Mouse (Mus musculus): ENCODE results near the gene Ift43. TPM values are rescaled to one million over a fixed set of nuclear protein-coding genes. Genes with fewer than 3 reads are reported as not detected.

The Ift43 gene
- polyA plus RNA-seq, 1 experiment from 2014 or later, result 6.6 TPM

DNA sequence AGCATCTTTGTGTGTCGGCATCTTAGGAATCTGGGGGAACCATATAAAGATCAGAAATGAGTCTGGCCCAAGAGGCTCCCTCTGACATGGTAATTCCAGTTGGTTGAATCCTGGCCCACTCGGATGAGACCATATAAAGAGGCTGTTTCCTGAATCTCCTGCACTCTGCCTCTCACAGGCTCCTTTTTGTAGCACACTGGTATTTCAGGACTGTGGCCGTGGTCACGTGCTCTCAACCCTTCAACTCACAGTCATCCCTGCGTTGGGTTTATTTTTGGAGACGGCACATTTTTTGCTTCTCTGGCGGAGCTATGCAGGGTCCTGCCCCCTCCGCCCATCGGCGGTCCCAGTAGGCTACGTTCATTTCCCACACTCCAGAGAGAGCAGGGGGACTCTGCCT is 22.0 kb downstream of the Ift43 start:
- ATAC-seq (ENCODE audit: low read depth), result no peak
- Histone ChIP-seq H3K9ac (ENCODE audit: low read depth, low read length) (no peak overlapping the region), H3K27me3 (ENCODE audit: control insufficient read depth, insufficient read depth, low read depth, low read length) (no peaks in the 10 kb centered on the region), H3K4me2 (ENCODE audit: low read depth, low read length) (no peak overlapping the region), H3K9me3 (replicated peaks; ENCODE audit: control insufficient read depth, low read length) (no peaks in the 10 kb centered on the region), H3K4me1 (ENCODE audit: control insufficient read depth, low read depth, low read length) (no peaks in the 10 kb centered on the region), H3K4me3 (ENCODE audit: low read depth, low read length) (no peak overlapping the region), H3K27ac (ENCODE audit: low read length) (no peak overlapping the region), H3K36me3 (ENCODE audit: control insufficient read depth, insufficient read depth) (no peaks in the 10 kb centered on the region)
- WGBS (ENCODE audit: insufficient replicate concordance), result 64% methylated on average over 11 of the region's 11 CpGs

DNA sequence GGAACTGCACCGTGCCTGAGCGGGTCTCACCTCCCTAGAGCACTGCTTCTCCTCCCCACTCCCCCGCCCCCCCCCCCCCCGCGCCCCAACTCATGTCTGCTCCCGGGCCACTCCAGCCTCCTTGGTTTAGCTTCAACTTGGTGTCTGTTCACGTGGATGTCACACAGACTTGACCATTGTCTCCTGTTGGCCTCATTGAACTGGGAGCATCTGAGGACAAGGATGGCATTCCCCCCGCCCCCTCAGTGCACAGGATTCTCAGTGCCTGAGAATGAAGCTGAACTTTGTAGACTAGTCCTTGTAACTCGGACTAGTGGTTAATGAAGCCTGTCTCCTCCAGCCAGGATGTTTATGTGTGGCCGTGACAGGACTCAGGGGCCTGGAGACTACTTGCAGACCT is 23.2 kb downstream of the Ift43 start:
- H3K4me2 ChIP-seq (ENCODE audit: low read depth, low read length), result no peak overlapping the region
- H3K9me3 ChIP-seq (replicated peaks; ENCODE audit: control insufficient read depth, low read length), result no peaks in the 10 kb centered on the region
- H3K36me3 ChIP-seq (ENCODE audit: control insufficient read depth, insufficient read depth), result no peaks in the 10 kb centered on the region
- ATAC-seq (ENCODE audit: low read depth), result no peak
- H3K9ac ChIP-seq (ENCODE audit: low read depth, low read length), result no peak overlapping the region
- H3K4me3 ChIP-seq (ENCODE audit: low read depth, low read length), result no peak overlapping the region
- H3K27me3 ChIP-seq (ENCODE audit: control insufficient read depth, insufficient read depth, low read depth, low read length), result no peaks in the 10 kb centered on the region
- 62% methylated on average over 9 of the region's 10 CpGs for WGBS (ENCODE audit: insufficient replicate concordance)
- H3K4me1 ChIP-seq (ENCODE audit: control insufficient read depth, low read depth, low read length), result no peaks in the 10 kb centered on the region
- no peak overlapping the region for H3K27ac ChIP-seq (ENCODE audit: low read length)

DNA sequence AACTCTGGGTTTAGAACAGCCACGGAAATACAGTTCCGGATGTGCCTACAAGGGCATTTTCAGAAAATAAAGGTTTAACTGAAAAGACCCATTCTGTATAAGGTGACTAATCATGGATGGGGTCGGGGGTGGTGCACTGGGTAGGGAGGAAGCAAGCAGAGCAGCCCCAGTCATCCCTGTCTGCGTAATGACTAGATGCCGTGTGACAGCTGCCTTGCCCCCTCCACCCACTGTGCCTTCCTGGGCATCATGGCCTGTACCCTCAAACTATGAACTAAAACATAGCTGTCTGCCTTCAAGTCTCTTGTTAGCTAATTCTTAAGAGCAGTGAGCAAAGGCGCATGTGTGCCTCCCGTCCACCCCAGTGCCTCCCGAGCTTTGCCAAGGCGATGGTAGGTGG is 23.7 kb downstream of the Ift43 start:
- no peak overlapping the region for H3K27ac ChIP-seq (ENCODE audit: low read length)
- H3K9me3 ChIP-seq (replicated peaks; ENCODE audit: control insufficient read depth, low read length), result no peaks in the 10 kb centered on the region
- H3K4me1 ChIP-seq (ENCODE audit: control insufficient read depth, low read depth, low read length), result no peaks in the 10 kb centered on the region
- H3K27me3 ChIP-seq (ENCODE audit: control insufficient read depth, insufficient read depth, low read depth, low read length), result no peaks in the 10 kb centered on the region
- no peak overlapping the region for H3K9ac ChIP-seq (ENCODE audit: low read depth, low read length)
- no peaks in the 10 kb centered on the region for H3K36me3 ChIP-seq (ENCODE audit: control insufficient read depth, insufficient read depth)
- no peak overlapping the region for H3K4me2 ChIP-seq (ENCODE audit: low read depth, low read length)
- 73% methylated on average over 9 of the region's 9 CpGs for WGBS (ENCODE audit: insufficient replicate concordance)
- no peak for ATAC-seq (ENCODE audit: low read depth)
- H3K4me3 ChIP-seq (ENCODE audit: low read depth, low read length), result no peak overlapping the region

DNA sequence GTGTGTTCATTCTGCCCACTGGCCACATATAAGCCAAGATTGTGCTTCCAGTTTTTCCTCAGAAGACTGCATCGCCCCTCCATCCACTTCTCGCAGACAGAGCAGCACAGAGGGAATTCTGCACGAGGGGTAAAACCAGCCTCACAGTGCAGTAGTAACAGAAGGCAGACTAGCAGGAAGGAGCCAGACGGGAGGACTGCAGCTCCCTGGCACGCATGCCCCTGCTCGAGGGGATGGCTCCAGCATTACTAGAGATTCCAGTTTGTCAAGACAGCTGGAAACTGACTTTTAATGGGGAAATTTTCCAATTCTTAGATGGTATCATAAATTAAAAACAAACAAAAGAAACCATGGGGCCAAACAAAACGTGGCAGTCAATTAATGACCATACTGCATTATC is 25.3 kb downstream of the Ift43 start:
- H3K4me1 ChIP-seq (ENCODE audit: control insufficient read depth, low read depth, low read length), result no peaks in the 10 kb centered on the region
- ATAC-seq (ENCODE audit: low read depth), result no peak
- no peaks in the 10 kb centered on the region for H3K36me3 ChIP-seq (ENCODE audit: control insufficient read depth, insufficient read depth)
- no peaks in the 10 kb centered on the region for H3K27me3 ChIP-seq (ENCODE audit: control insufficient read depth, insufficient read depth, low read depth, low read length)
- no peak overlapping the region for H3K27ac ChIP-seq (ENCODE audit: low read length)
- WGBS (ENCODE audit: insufficient replicate concordance), result 61% methylated on average over 7 of the region's 7 CpGs
- no peak overlapping the region for H3K4me3 ChIP-seq (ENCODE audit: low read depth, low read length)
- H3K9ac ChIP-seq (ENCODE audit: low read depth, low read length), result no peak overlapping the region
- H3K4me2 ChIP-seq (ENCODE audit: low read depth, low read length), result no peak overlapping the region
- H3K9me3 ChIP-seq (replicated peaks; ENCODE audit: control insufficient read depth, low read length), result no peaks in the 10 kb centered on the region

DNA sequence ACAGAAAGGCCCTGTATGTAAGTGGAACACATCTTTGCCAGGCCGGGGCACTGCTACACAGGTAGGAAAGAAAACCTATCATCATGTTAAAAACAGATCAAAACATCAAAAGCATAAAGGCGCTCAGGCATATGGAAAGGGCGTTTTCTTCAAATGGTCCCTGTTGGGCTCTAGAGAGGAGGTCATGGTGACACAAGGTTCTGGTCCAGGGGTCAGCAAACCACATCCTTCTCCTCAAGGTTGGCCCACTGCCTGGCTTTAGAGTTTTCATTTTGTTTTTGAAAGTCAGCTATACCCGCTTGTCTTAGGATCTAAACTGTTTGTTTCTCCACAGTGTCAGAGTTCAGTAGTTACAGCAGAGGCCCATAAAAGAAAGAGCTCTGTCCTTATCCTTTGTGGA is 27.2 kb downstream of the Ift43 start:
- H3K27me3 ChIP-seq (ENCODE audit: control insufficient read depth, insufficient read depth, low read depth, low read length), result no peaks in the 10 kb centered on the region

DNA sequence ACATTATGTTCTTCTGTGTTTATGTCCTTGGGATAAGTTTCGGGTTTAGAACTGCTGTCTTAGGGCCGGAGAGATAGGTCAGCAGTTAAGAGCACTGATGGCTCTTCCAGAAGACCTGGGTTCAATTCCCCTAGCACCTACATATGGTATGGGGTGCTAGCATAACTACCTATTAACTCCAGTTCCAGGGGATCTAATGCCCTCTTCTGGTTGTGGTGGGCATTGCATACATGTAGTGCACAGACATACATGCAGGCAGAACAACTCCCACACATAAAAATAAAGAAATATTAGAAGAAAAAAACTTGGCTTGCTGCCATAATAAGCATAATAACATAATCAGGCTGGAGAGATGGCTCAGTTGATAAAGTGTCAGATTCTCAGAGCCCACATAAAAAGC is 28.3 kb downstream of the Ift43 start:
- WGBS (ENCODE audit: insufficient replicate concordance), result 68% methylated on average over 2 of the region's 2 CpGs
- Histone ChIP-seq H3K9ac (ENCODE audit: low read depth, low read length) (no peak overlapping the region), H3K27me3 (ENCODE audit: control insufficient read depth, insufficient read depth, low read depth, low read length) (no peaks in the 10 kb centered on the region), H3K36me3 (ENCODE audit: control insufficient read depth, insufficient read depth) (no peaks in the 10 kb centered on the region), H3K4me3 (ENCODE audit: low read depth, low read length) (no peak overlapping the region), H3K9me3 (replicated peaks; ENCODE audit: control insufficient read depth, low read length) (no peaks in the 10 kb centered on the region), H3K4me2 (ENCODE audit: low read depth, low read length) (no peak overlapping the region), H3K4me1 (ENCODE audit: control insufficient read depth, low read depth, low read length) (no peaks in the 10 kb centered on the region), H3K27ac (ENCODE audit: low read length) (no peak overlapping the region)
- ATAC-seq (ENCODE audit: low read depth), result no peak

More for the DNA sequence above, 27.2 kb downstream of the Ift43 start:
- Histone ChIP-seq H3K4me1 (ENCODE audit: control insufficient read depth, low read depth, low read length) (no peaks in the 10 kb centered on the region), H3K4me2 (ENCODE audit: low read depth, low read length) (no peak overlapping the region), H3K9ac (ENCODE audit: low read depth, low read length) (no peak overlapping the region), H3K27ac (ENCODE audit: low read length) (no peak overlapping the region), H3K9me3 (replicated peaks; ENCODE audit: control insufficient read depth, low read length) (no peaks in the 10 kb centered on the region), H3K36me3 (ENCODE audit: control insufficient read depth, insufficient read depth) (no peaks in the 10 kb centered on the region), H3K4me3 (ENCODE audit: low read depth, low read length) (no peak overlapping the region)
- 68% methylated on average over 4 of the region's 4 CpGs for WGBS (ENCODE audit: insufficient replicate concordance)
- no peak for ATAC-seq (ENCODE audit: low read depth)

DNA sequence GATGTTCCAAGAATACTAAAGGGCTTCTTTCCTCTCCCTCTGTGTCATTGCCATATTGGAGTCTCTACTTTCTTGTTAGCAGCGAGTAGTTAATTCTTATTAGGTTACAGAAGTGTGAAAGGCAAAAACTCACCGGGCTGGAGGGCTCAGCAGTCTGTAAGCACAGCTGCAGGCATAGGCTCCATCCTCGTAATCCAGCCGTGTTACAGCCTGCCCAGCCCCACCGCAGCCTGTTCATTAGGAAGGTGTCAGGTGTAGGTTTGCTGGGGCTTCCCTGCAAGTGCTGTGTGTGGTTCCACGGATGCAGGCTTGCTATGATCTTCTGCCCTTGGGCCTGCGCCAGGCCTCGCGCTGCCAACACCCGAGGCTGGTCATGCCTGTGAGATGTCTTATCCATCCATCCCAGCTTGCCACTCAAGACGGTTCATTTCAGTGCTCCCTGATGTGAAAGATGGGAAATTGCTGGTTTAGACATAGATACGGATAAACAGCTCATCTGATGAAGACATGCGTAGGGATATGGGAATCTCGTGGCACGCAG is 34.0 kb downstream of the Ift43 start:
- Histone ChIP-seq H3K27me3 (ENCODE audit: control insufficient read depth, insufficient read depth, low read depth, low read length) (no peaks in the 10 kb centered on the region), H3K4me3 (ENCODE audit: low read depth, low read length) (no peak overlapping the region), H3K27ac (ENCODE audit: low read length) (no peak overlapping the region), H3K36me3 (ENCODE audit: control insufficient read depth, insufficient read depth) (no peaks in the 10 kb centered on the region), H3K9me3 (replicated peaks; ENCODE audit: control insufficient read depth, low read length) (no peaks in the 10 kb centered on the region), H3K4me2 (ENCODE audit: low read depth, low read length) (no peak overlapping the region), H3K9ac (ENCODE audit: low read depth, low read length) (no peak overlapping the region), H3K4me1 (ENCODE audit: control insufficient read depth, low read depth, low read length) (no peaks in the 10 kb centered on the region)
- no peak for ATAC-seq (ENCODE audit: low read depth)
- WGBS (ENCODE audit: insufficient replicate concordance), result 74% methylated on average over 15 of the region's 15 CpGs

DNA sequence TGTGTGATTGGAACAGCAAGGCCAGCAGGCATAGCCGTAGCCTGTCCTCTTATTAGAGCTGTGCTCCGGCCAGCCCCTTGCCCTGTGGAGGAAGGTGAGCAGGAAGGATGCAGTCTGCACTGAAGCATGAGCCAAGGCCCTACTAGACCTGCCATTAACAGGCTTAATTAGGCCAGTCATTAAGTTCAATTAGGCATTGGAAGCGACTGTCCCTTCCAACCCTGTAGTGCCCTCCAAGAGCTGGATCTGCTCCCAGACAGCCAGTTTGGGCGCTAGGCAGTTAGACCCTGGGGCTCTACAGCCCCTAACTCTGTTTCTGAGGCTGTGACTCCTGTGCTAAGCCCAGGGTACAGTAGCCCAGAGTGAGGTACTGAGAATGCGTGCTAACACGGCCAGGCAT is 41.7 kb downstream of the Ift43 start:
- WGBS (ENCODE audit: insufficient replicate concordance), result 59% methylated on average over 6 of the region's 6 CpGs
- no peak overlapping the region for H3K27ac ChIP-seq (ENCODE audit: low read length)

DNA sequence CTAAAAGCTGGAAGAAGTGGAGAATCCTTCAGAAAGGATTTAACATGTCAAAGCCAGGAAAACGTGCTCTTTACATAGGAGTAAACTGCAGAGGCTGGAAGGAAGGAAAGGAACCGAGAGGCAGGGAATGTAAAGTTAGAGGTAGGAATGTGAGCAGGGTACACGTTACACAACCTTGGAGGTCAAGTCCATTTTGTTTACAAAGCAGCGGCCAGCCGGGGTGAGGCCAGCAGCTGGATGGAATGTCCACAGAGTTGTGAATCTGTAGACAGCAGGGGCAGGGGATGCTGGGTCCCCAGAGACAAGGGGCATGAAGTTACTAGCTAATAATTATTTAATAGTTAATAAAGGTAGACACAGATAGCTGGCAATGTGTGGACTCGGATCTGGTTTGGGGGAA is 45.8 kb downstream of the Ift43 start:
- Histone ChIP-seq H3K27ac (ENCODE audit: low read length) (no peak overlapping the region), H3K27me3 (ENCODE audit: control insufficient read depth, insufficient read depth, low read depth, low read length) (no peaks in the 10 kb centered on the region), H3K4me2 (ENCODE audit: low read depth, low read length) (no peak overlapping the region), H3K9ac (ENCODE audit: low read depth, low read length) (no peak overlapping the region), H3K9me3 (replicated peaks; ENCODE audit: control insufficient read depth, low read length) (no peaks in the 10 kb centered on the region), H3K36me3 (ENCODE audit: control insufficient read depth, insufficient read depth) (no peaks in the 10 kb centered on the region), H3K4me1 (ENCODE audit: control insufficient read depth, low read depth, low read length) (no peaks in the 10 kb centered on the region; the same call in 1 of the 2 replicates), H3K4me3 (ENCODE audit: low read depth, low read length) (no peak overlapping the region)
- ATAC-seq (ENCODE audit: low read depth), result peak; percentile 47; the same call in 1 of the 2 replicates
- 50% methylated on average over 6 of the region's 6 CpGs for WGBS (ENCODE audit: insufficient replicate concordance)

More for the DNA sequence above, 41.7 kb downstream of the Ift43 start:
- H3K4me2 ChIP-seq (ENCODE audit: low read depth, low read length), result no peak overlapping the region
- H3K36me3 ChIP-seq (ENCODE audit: control insufficient read depth, insufficient read depth), result no peaks in the 10 kb centered on the region
- no peak overlapping the region for H3K4me3 ChIP-seq (ENCODE audit: low read depth, low read length)
- no peaks in the 10 kb centered on the region for H3K9me3 ChIP-seq (replicated peaks; ENCODE audit: control insufficient read depth, low read length)
- no peak overlapping the region for H3K9ac ChIP-seq (ENCODE audit: low read depth, low read length)
- no peak for ATAC-seq (ENCODE audit: low read depth)
- no peaks in the 10 kb centered on the region; the same call in 1 of the 2 replicates for H3K4me1 ChIP-seq (ENCODE audit: control insufficient read depth, low read depth, low read length)
- no peaks in the 10 kb centered on the region for H3K27me3 ChIP-seq (ENCODE audit: control insufficient read depth, insufficient read depth, low read depth, low read length)
